Mouse (Mus musculus) megakaryocyte, adult 5-6 weeks (primary cell): Measurements from ENCODE around the gene Rfx2. TPM values are rescaled to one million over a fixed set of nuclear protein-coding genes. Genes with fewer than 3 reads are reported as not detected.
A peak's percentile ranks its signal among the peaks of the same experiment; 100 is the strongest.

Experiments
- ATAC-seq: 2 replicates; pipeline ENCODE4 v1.8.0; 2016; ENCODE audit warnings: mild to moderate bottlenecking, inconsistent platforms; ENCODE audit not compliant: poor library complexity, severe bottlenecking
- total RNA-seq, 2 experiments: library from RNA; stranded (forward) in 1 of 2; stranded (reverse) in 1 of 2; fragments of 153-499, 151-499 nt in 1 of 2; fragments of 221-1000, 200-1000 nt in 1 of 2; gene quantifications; 2 replicates each; pipeline versions ENCODE4 v1.2.3 to v1.2.4; 2015 to 2017

Gene Rfx2
- total RNA-seq (2015) (5.0 and 5.2 TPM in 2 replicates), total RNA-seq (2017) (1.7 and 2.8 TPM in 2 replicates)

GRCm38 (mm10) chr17:56830411-56831110 lies at the start of gene Rfx2:
Rfx2 (minus strand) TSS chr17:56831013.
- ATAC-seq = no peak

- ATAC-seq = no peak
Measured at GRCm38 (mm10) chr17:56877426-56877825, 46.6 kb upstream of the Rfx2 start.

GRCm38 (mm10) chr17:56876981-56877380 lies 46.2 kb upstream of the Rfx2 start:
- ATAC-seq = no peak

- no peak for ATAC-seq
Measured at GRCm38 (mm10) chr17:56876465-56876864, 45.7 kb upstream of the Rfx2 start.

- ATAC-seq = peak; percentile 51
Measured at GRCm38 (mm10) chr17:56874936-56875651, 44.3 kb upstream of the Rfx2 start, which contains the start of gene 1700061G19Rik. 1700061G19Rik (plus strand) TSS chr17:56875477.

- no peak for ATAC-seq
Measured at GRCm38 (mm10) chr17:56874237-56874636, 43.4 kb upstream of the Rfx2 start, which contains the start of gene Acsbg2. Acsbg2 (minus strand) TSS chr17:56874447.

- no peak for ATAC-seq
Measured at GRCm38 (mm10) chr17:56872512-56872911, 41.7 kb upstream of the Rfx2 start.

- no peak for ATAC-seq
Measured at GRCm38 (mm10) chr17:56871767-56872166, 41.0 kb upstream of the Rfx2 start.

GRCm38 (mm10) chr17:56870287-56870953 lies 39.6 kb upstream of the Rfx2 start:
- ATAC-seq = no peak

- no peak for ATAC-seq
Measured at GRCm38 (mm10) chr17:56869481-56869977, 38.7 kb upstream of the Rfx2 start.

- ATAC-seq = no peak
Measured at GRCm38 (mm10) chr17:56866071-56866470, 35.3 kb upstream of the Rfx2 start.

GRCm38 (mm10) chr17:56861197-56861596 lies 30.4 kb upstream of the Rfx2 start:
- ATAC-seq = peak; percentile 75

- peak; percentile 58 for ATAC-seq
Measured at GRCm38 (mm10) chr17:56858922-56859321, 28.1 kb upstream of the Rfx2 start.

- peak; percentile 68 for ATAC-seq
Measured at GRCm38 (mm10) chr17:56858216-56858615, 27.4 kb upstream of the Rfx2 start.

- ATAC-seq = peak; percentile 39
Measured at GRCm38 (mm10) chr17:56855421-56855820, 24.6 kb upstream of the Rfx2 start.

GRCm38 (mm10) chr17:56851167-56851566 lies 20.4 kb upstream of the Rfx2 start:
- ATAC-seq = no peak

- ATAC-seq = no peak
Measured at GRCm38 (mm10) chr17:56849710-56850109, 18.9 kb upstream of the Rfx2 start.

- ATAC-seq = peak; percentile 69
Measured at GRCm38 (mm10) chr17:56848785-56849184, 18.0 kb upstream of the Rfx2 start.

GRCm38 (mm10) chr17:56843678-56844077 lies 12.9 kb upstream of the Rfx2 start:
- ATAC-seq = peak; percentile 39

- ATAC-seq = peak; percentile 43; the same call in 1 of the 2 replicates
Measured at GRCm38 (mm10) chr17:56842173-56842572, 11.4 kb upstream of the Rfx2 start.

GRCm38 (mm10) chr17:56840524-56840923 lies 9.7 kb upstream of the Rfx2 start:
- ATAC-seq = no peak
